Mouse (Mus musculus) lung, embryonic 16.5 days (tissue): Measurements from ENCODE around the gene Grik4. TPM values are rescaled to one million over a fixed set of nuclear protein-coding genes. Genes with fewer than 3 reads are reported as not detected.
A peak's percentile ranks its signal among the peaks of the same experiment; 100 is the strongest.

Experiments used
- ATAC-seq: fragments of 200-750 bp; cut with Nextera tagmentation; 2 replicates; pipeline ENCODE4 v1.8.0; 2017; ENCODE audit warnings: low read depth, mild to moderate bottlenecking, moderate library complexity
- H3K27ac ChIP-seq: fragments of 300-500 bp; sonication (generic); 2 replicates; pipeline ENCODE4 v1.5.1; 2014; ENCODE audit warnings: mild to moderate bottlenecking, control low read depth, low read length
- H3K27me3 ChIP-seq: fragments of 300-500 bp; sonication (generic); 2 replicates; pipeline ENCODE4 v1.6.1; 2014; ENCODE audit warnings: low read depth, low read length, mixed read lengths; ENCODE audit not compliant: control insufficient read depth, insufficient read depth
- H3K36me3 ChIP-seq: fragments of 300-500 bp; sonication (generic); 2 replicates; pipeline ENCODE4 v1.6.1; 2014; ENCODE audit warnings: low read length; ENCODE audit not compliant: control insufficient read depth, insufficient read depth
- H3K4me1 ChIP-seq: fragments of 300-500 bp; sonication (generic); replicated peaks from 2 replicates; pipeline ENCODE4 v1.6.1; 2014; ENCODE audit warnings: low read length, mixed read lengths; ENCODE audit not compliant: control insufficient read depth, insufficient read depth
- H3K4me2 ChIP-seq: fragments of 300-500 bp; sonication (generic); 2 replicates; pipeline ENCODE4 v1.6.1; 2014; ENCODE audit warnings: low read depth, low read length, control low read depth
- H3K4me3 ChIP-seq: fragments of 300-500 bp; sonication (generic); 2 replicates; pipeline ENCODE4 v1.5.1; 2014; ENCODE audit warnings: mild to moderate bottlenecking, low read length, control low read depth
- H3K9ac ChIP-seq: fragments of 300-500 bp; sonication (generic); 2 replicates; pipeline ENCODE4 v1.6.1; 2014; ENCODE audit warnings: low read length, control low read depth
- H3K9me3 ChIP-seq: fragments of 300-500 bp; sonication (generic); 2 replicates; pipeline ENCODE4 v1.6.1; 2016; ENCODE audit warnings: low read length; ENCODE audit not compliant: control insufficient read depth
- WGBS: fragments of 180-500 bp; shearing (Covaris S2); extraction: QIAGEN DNeasy Blood & Tissue Kit; methylation state at CpG from one replicate; pipeline ENCODE4 v1.1.7; 2014; 5-methylcytosine and 5-hydroxymethylcytosine counted together
- polyA plus RNA-seq: library from polyadenylated mRNA; unstranded; fragments of >200 nt; fragmentation: Nextera tagmentation; extraction: Ambion mirVana; gene quantifications from 2 replicates; pipeline ENCODE4 v1.2.1, GENCODE M21; 2015

Gene Grik4
- polyA plus RNA-seq, 1 experiment from 2014 or later = 2.3 TPM

DNA sequence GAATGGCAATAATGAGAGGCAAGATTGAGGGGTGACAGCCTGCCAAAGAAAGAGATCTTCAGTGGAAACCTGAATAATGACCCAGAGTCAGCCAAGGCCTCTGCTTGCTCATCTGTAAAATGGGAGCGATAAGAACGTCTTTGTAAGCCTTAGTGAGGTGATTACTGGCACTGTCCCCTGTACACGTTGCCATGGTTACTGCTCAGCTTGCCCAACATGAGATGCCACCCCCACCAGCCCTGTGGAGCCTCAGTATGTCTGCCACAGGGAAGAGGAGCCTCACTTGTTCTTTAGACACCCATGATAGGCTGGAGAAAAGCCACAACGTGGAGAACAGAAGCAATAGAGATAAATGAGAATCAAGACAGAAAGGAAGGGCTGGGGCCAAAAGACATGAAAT, 56.4 kb downstream of the Grik4 start:
- H3K4me3 ChIP-seq = no peak overlapping the region
- H3K36me3 ChIP-seq = no peaks in the 10 kb centered on the region
- no peak overlapping the region for H3K27ac ChIP-seq
- 0 out of 2 replicates have a peak, but pooled peaks cover 3% of the 10 kb centered on the region for H3K9me3 ChIP-seq
- peaks cover 11% of the 10 kb centered on the region for H3K4me1 ChIP-seq
- no peak for ATAC-seq
- no peaks in the 10 kb centered on the region for H3K27me3 ChIP-seq
- WGBS = 77% methylated on average over 4 of the region's 4 CpGs
- H3K9ac ChIP-seq = no peak overlapping the region
- no peak overlapping the region for H3K4me2 ChIP-seq

DNA sequence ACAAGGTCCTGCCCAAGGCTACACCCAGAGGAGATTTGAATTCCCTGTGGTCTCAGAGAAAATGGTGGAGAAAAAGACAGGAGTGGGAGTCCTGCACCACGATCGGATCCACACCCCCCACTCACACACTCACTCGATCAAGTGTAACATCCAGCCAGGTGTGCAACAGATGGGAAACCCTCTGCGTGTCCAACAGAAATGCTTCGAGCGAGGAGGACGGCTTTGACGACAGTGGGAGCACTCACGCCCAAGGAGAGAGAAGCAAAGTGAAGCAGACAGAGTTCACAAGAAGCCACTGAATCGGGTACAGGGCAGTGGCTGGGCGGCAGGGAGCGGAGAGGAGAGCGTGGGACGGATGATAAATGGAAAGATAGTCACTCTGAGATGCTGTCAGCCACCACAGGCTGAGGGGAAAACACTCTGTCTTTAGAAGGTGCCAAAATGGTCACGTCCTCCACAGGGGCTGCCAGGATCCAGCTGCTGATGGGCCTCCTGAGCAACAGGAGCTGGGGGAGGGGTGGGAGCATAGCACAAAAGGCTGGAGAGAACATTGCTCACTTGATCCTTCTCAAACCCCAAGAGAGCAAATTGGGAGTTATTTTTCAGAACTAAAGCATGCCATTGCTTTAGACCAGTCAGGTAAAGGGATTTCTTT, 58.1 kb downstream of the Grik4 start:
- Histone ChIP-seq H3K4me3 (no peak overlapping the region), H3K27ac (no peak overlapping the region), H3K36me3 (no peaks in the 10 kb centered on the region), H3K4me1 (peaks cover 11% of the 10 kb centered on the region), H3K27me3 (no peaks in the 10 kb centered on the region), H3K9ac (no peak overlapping the region), H3K9me3 (no peaks in the 10 kb centered on the region), H3K4me2 (no peak overlapping the region)
- ATAC-seq = no peak
- 37% methylated on average over 15 of the region's 15 CpGs for WGBS

DNA sequence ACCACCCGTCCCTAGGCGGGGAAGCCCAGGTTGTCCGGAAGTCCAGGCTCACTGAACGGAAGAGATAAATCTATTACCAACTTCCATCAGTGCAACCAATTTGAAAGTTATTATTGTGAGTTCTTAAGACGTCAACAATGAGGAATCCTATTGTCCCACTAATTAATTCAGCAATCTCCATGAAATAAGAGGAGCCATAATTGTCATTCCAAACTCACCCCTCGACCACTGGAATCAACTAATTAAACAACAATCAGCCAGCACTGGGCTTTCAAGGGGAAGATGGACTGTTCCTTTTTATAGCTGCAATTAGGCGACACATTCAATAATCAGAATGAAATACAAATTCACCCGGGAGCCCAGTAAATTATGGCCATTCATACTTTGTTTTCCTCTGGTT, 58.7 kb downstream of the Grik4 start:
- Histone ChIP-seq H3K27ac (no peak overlapping the region), H3K27me3 (no peaks in the 10 kb centered on the region), H3K9me3 (no peaks in the 10 kb centered on the region), H3K4me3 (no peak overlapping the region), H3K9ac (no peak overlapping the region), H3K4me2 (no peak overlapping the region), H3K36me3 (no peaks in the 10 kb centered on the region), H3K4me1 (peaks cover 9% of the 10 kb centered on the region)
- 51% methylated on average over 8 of the region's 8 CpGs for WGBS
- ATAC-seq = no peak

DNA sequence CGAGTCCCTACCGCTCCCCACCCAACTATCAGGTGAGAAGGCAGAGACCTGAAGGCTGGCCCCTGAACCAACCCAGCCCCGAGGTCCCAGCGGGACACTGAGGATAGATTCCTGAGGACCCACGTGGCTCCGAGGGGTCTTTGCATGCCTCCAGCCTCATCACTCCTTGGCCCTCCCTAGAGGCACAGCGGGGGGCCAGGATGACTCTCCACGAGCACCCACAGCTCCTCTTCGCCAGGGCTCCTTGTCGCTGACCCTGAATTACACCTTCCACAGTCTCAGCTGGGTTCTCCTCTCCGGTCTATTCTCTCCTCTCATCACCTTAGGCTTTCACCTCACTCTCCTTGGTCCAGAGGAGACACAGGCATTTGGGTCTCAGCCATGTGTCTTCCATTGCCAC, 59.2 kb downstream of the Grik4 start:
- no peak for ATAC-seq
- no peak overlapping the region for H3K9ac ChIP-seq
- no peaks in the 10 kb centered on the region for H3K9me3 ChIP-seq
- H3K4me2 ChIP-seq = no peak overlapping the region
- H3K27ac ChIP-seq = no peak overlapping the region
- WGBS = 39% methylated on average over 9 of the region's 11 CpGs
- H3K36me3 ChIP-seq = no peaks in the 10 kb centered on the region
- H3K27me3 ChIP-seq = no peaks in the 10 kb centered on the region
- H3K4me3 ChIP-seq = no peak overlapping the region
- peaks cover 7% of the 10 kb centered on the region for H3K4me1 ChIP-seq

DNA sequence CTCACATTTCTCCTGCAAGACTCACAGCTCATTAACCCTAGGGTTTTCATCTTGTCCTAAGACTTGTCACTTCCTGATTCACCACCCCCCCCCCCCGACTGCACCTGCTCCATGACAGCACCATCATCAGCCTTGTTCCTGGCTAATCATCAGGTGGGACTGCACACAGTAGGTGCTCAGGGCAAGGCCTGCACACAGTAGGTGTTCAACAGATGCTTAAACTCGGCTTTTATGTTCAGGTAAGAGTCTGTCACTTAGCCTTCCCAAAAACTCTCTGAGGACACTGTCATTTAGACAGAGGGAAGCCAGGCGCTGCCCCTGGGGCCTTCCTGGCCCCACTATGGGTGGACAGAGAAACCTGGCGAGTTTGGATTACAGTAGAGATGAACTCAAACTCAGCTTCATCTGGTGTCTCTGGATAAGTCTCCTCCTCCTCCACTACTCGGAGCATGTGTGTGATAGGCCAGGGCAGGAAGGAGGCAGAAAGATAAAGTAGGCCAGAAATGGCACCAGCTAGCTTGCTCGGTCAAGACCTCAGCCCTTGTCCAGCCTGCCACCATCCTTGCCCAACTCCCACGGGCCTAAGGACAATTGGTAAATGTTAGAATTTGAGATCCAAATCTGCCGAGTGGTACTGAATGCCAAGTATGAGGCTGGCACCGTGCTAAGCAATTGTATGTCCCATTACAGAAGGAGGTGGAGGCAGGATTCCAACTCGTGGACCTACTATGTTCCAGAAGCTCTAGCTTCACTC, 61.1 kb downstream of the Grik4 start:
- Histone ChIP-seq H3K27me3 (no peaks in the 10 kb centered on the region), H3K4me2 (no peak overlapping the region), H3K4me1 (peaks cover 14% of the 10 kb centered on the region), H3K9ac (no peak overlapping the region), H3K4me3 (no peak overlapping the region), H3K36me3 (no peaks in the 10 kb centered on the region), H3K27ac (no peak overlapping the region), H3K9me3 (no peaks in the 10 kb centered on the region)
- ATAC-seq = no peak
- 78% methylated on average over 10 of the region's 10 CpGs for WGBS

DNA sequence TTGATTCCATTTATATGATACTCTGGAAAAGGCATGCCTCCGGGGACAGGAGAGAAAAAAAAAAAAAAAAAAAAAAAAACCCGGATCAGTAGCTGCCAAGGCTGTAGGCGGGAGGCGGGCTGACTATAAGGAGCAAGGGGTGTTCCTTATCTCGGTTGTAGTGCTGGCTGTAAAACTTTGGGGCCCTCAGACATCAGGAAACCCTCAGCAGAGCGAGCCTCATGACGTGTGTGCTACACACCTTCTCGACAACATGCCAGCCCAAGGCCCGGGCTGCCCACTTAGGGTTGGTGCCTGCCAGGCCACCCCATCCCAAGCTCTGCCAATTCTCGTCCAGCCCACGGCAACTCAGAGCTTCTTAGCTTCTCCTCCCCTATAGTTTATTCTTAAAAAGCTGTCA, 62.0 kb downstream of the Grik4 start:
- no peak overlapping the region for H3K27ac ChIP-seq
- no peaks in the 10 kb centered on the region for H3K27me3 ChIP-seq
- peak; percentile 8; the same call in 1 of the 2 replicates for ATAC-seq
- no peak overlapping the region for H3K4me2 ChIP-seq
- no peak overlapping the region for H3K9ac ChIP-seq
- peaks cover 15% of the 10 kb centered on the region for H3K4me1 ChIP-seq
- no peak overlapping the region for H3K4me3 ChIP-seq
- no peaks in the 10 kb centered on the region for H3K36me3 ChIP-seq
- 16% methylated on average over 11 of the region's 11 CpGs for WGBS
- H3K9me3 ChIP-seq = no peaks in the 10 kb centered on the region

DNA sequence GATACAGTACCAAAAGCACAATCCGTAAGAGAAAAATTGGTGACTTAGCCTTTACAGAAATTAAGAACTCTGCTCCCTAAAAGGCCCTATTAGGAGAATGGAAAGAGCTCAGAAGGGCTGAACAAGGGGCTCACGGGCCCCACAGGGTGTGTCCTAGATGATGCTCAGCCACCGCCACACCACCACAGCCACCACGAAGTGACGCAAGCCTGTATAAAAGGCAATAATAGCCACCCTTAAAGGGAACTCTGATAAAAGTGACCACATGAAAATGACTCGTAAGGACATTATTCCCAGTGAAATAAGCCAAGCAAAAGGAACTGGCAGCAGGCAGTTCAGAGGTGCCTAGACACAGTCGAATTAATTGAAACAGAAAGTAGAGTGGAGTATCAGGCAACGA, 63.3 kb downstream of the Grik4 start:
- H3K4me2 ChIP-seq = no peak overlapping the region
- H3K4me3 ChIP-seq = no peak overlapping the region
- H3K36me3 ChIP-seq = no peaks in the 10 kb centered on the region
- no peak overlapping the region for H3K9ac ChIP-seq
- no peaks in the 10 kb centered on the region for H3K9me3 ChIP-seq
- no peak overlapping the region for H3K27ac ChIP-seq
- H3K27me3 ChIP-seq = no peaks in the 10 kb centered on the region
- ATAC-seq = no peak
- 70% methylated on average over 8 of the region's 8 CpGs for WGBS
- H3K4me1 ChIP-seq = peaks cover 15% of the 10 kb centered on the region

DNA sequence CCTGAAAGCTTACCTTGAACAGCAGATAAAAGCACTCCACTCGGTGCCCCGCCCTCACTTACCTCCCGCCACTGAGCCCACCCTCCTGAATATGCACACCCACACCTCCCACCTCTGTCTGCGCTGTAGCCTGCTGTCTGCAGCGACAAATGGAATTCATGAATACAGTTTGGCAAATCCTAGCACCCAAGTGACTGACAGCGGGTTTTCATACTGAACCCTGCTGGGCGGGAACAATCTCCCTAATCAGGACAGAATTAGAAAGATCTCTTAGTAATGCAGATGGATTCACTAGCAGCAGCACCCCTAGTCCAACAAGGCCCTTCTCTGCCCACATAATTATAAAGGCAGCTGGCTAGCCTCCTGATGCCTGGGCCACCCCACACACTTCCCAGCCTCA, 65.9 kb downstream of the Grik4 start:
- WGBS = 21% methylated on average over 7 of the region's 7 CpGs
- Histone ChIP-seq H3K27me3 (no peaks in the 10 kb centered on the region), H3K27ac (no peak overlapping the region), H3K36me3 (no peaks in the 10 kb centered on the region), H3K4me3 (no peak overlapping the region), H3K4me1 (0 out of 2 replicates have a peak, but pooled peaks cover 8% of the 10 kb centered on the region), H3K4me2 (no peak overlapping the region), H3K9ac (no peak overlapping the region), H3K9me3 (no peaks in the 10 kb centered on the region)
- ATAC-seq = no peak

DNA sequence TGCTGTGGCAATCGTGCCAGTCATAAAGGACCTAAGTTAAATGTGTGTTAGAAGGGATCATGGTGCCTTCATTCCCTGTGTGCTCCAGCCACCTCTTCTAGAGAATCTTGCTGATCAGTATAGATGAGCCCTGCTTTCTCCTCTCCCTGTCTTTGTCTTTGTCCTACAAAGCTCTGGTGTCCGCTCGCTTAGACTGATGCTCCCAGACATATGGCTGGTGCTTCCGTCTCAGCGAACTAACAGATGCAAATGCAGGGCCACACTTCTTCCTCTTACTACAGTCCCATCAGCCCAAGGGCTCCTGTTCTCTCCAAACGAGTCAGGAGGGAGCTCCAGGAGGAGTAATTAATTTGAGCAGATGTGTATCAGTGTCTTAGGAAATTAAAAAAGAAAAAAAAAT, 71.4 kb downstream of the Grik4 start:
- WGBS = 86% methylated on average over 6 of the region's 6 CpGs
- H3K9ac ChIP-seq = no peak overlapping the region
- no peaks in the 10 kb centered on the region for H3K36me3 ChIP-seq
- H3K9me3 ChIP-seq = no peaks in the 10 kb centered on the region
- H3K27me3 ChIP-seq = no peaks in the 10 kb centered on the region
- no peak overlapping the region for H3K27ac ChIP-seq
- no peak overlapping the region for H3K4me2 ChIP-seq
- H3K4me1 ChIP-seq = peaks cover 5% of the 10 kb centered on the region; the same call in 1 of the 2 replicates
- no peak overlapping the region for H3K4me3 ChIP-seq
- no peak for ATAC-seq
